ENCODE assay signal across 24 mouse cellular contexts in genomic region chr17:3615553-3615952, GRCm38 (mm10).
"Had no signal": no experiment of that assay in that cellular context is flagged by ENCODE, and none has a peak within 500 bp of the region (broad histone marks: within the 10 kb centered on the region; RNA-seq: fewer than 3 reads in every experiment).

No protein-coding gene starts in this region.

- H3K27ac ChIP-seq: heart, adult 2 months; heart, embryonic 13.5 days; heart, embryonic 15.5 days; hindbrain, embryonic 13.5 days; hindbrain, embryonic 15.5 days; hindbrain, postnatal 0 days; kidney, embryonic 15.5 days; kidney, postnatal 0 days; limb, embryonic 13.5 days; limb, embryonic 15.5 days had no signal

- DNase-seq: gastrocnemius, postnatal 14 days; gastrocnemius, postnatal 36 days; heart, adult 11 months; heart, adult 2 months; heart, postnatal 14 days; heart, postnatal 36 days; kidney, adult 11 months; kidney, adult 2 months; kidney, adult 9 months; kidney, postnatal 14 days; kidney, postnatal 36 days; layer of hippocampus, adult 9-11 months; layer of hippocampus, postnatal 36 days; left cerebral cortex, postnatal 4 days had no signal

- H3K36me3 ChIP-seq: heart, embryonic 13.5 days; heart, embryonic 15.5 days; hindbrain, embryonic 13.5 days; hindbrain, embryonic 15.5 days; kidney, embryonic 15.5 days; limb, embryonic 13.5 days; limb, embryonic 15.5 days had no signal

- H3K4me2 ChIP-seq: heart, embryonic 11.5 days; heart, embryonic 13.5 days; heart, embryonic 15.5 days; hindbrain, embryonic 13.5 days; hindbrain, embryonic 15.5 days; kidney, embryonic 15.5 days; limb, embryonic 13.5 days; limb, embryonic 15.5 days had no signal

- H3K27me3 ChIP-seq: heart, embryonic 13.5 days; heart, embryonic 15.5 days; hindbrain, embryonic 13.5 days; hindbrain, embryonic 15.5 days; kidney, embryonic 15.5 days; limb, embryonic 15.5 days had no signal

- H3K9me3 ChIP-seq: heart, embryonic 13.5 days; heart, embryonic 15.5 days; hindbrain, embryonic 13.5 days; hindbrain, embryonic 15.5 days; kidney, embryonic 15.5 days; limb, embryonic 13.5 days; limb, embryonic 15.5 days had no signal

- H3K9ac ChIP-seq: heart, embryonic 13.5 days; heart, embryonic 15.5 days; hindbrain, embryonic 13.5 days; hindbrain, embryonic 15.5 days; kidney, embryonic 15.5 days; limb, embryonic 13.5 days; limb, embryonic 15.5 days had no signal

- ATAC-seq: hindbrain, postnatal 0 days had no signal

- H3K4me1 ChIP-seq: kidney, embryonic 15.5 days; limb, embryonic 15.5 days had no signal

- H3K4me3 ChIP-seq: heart, adult 2 months; heart, embryonic 13.5 days; heart, embryonic 15.5 days; hindbrain, embryonic 13.5 days; hindbrain, embryonic 15.5 days; kidney, embryonic 15.5 days; limb, embryonic 13.5 days; limb, embryonic 15.5 days had no signal
